Mouse (Mus musculus): ENCODE measurements around the gene Eef1a1.

DNA sequence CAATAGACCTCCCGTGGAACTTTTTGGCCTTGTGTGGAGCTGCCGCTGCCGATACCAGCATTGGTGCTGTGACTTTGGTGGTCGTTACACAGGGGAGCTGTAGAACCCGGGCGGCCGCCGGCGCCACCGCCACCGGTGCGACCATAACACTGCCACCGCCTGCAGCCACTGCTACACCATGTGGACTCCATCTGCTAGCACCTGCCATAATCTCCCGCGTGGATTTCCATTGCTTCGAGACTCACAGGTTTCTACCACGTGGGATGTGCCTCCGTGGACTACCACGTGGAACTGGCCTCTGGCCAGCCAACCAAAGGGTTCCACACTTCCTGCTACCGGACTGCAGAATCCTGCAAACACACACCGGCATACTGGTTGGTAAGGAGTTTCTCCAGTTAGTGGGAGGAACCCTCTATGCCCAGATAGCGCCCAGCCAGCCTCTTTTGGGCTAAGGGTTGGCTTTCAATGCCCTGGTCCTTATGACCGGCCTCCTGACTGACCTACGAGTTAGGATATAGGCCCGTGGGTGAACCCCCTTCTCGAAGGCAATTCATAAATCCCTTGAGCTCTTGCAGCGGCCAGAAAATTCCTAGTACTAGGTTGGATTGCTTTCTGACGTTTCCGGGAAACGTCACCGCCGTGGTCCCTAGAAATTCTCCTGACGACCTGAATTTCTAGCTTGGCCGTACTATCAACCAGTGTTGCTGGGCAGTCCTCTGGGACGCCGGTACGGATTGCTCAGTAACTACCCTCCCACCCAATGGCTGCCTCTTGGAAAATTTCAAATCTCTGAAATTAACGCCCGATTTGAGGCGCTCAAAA is 32.0 kb upstream of the Eef1a1 start:
- no peak for TF ChIP-seq CTCF (IDR thresholded peaks at IDR 0.05; ENCODE audit: insufficient read depth, low read length)
- no peak for TF ChIP-seq POLR2A (IDR thresholded peaks at IDR 0.05; ENCODE audit: borderline replicate concordance, extremely low read depth, low read depth, low read length)

Data from lung, adult 2 months (tissue).